Mouse (Mus musculus): Measurements from ENCODE around the gene Krtap3-1. TPM values are rescaled to one million over a fixed set of nuclear protein-coding genes. Genes with fewer than 3 reads are reported as not detected.

The Krtap3-1 gene
- total and polyA plus RNA-seq, 2 experiments from 2014 or later = not detected

- DNase-seq (ENCODE audit: low spot score) = peak; percentile 39
- no peaks in the 10 kb centered on the region for H3K9me3 ChIP-seq (replicated peaks; ENCODE audit: control insufficient read depth, low read length)
- H3K4me2 ChIP-seq (ENCODE audit: low read depth, low read length) = peak overlapping the region; percentile 39
- no peak for ATAC-seq (ENCODE audit: insufficient read depth, low read depth)
- H3K27me3 ChIP-seq (ENCODE audit: control insufficient read depth, insufficient read depth, low read length) = no peaks in the 10 kb centered on the region
- no peak overlapping the region for H3K27ac ChIP-seq (ENCODE audit: low read depth)
- no peak for TF ChIP-seq EP300 (IDR thresholded peaks at IDR 0.05; ENCODE audit: low read depth)
- peak; percentile 86 for TF ChIP-seq CTCF (IDR thresholded peaks at IDR 0.05; ENCODE audit: low read depth)
- no peak overlapping the region for H3K9ac ChIP-seq (replicated peaks; ENCODE audit: low read depth, low read length)
- 2% methylated on average over 7 of the region's 7 CpGs for WGBS
- no peak overlapping the region for H3K4me3 ChIP-seq (ENCODE audit: low read depth, low read length)
- no peaks in the 10 kb centered on the region for H3K36me3 ChIP-seq (replicated peaks; ENCODE audit: control insufficient read depth, insufficient read depth, low read length)
- H3K4me1 ChIP-seq (ENCODE audit: control insufficient read depth, insufficient read depth) = no peaks in the 10 kb centered on the region
Measured at GRCm38 (mm10) chr11:99574106-99574505, 7.7 kb upstream of the Krtap3-1 start.

- Histone ChIP-seq H3K27ac (ENCODE audit: low read depth) (no peak overlapping the region), H3K4me2 (ENCODE audit: low read depth, low read length) (no peak overlapping the region), H3K36me3 (replicated peaks; ENCODE audit: control insufficient read depth, insufficient read depth, low read length) (no peaks in the 10 kb centered on the region), H3K9ac (replicated peaks; ENCODE audit: low read depth, low read length) (no peak overlapping the region), H3K4me1 (ENCODE audit: control insufficient read depth, insufficient read depth) (no peaks in the 10 kb centered on the region), H3K9me3 (replicated peaks; ENCODE audit: control insufficient read depth, low read length) (no peaks in the 10 kb centered on the region), H3K27me3 (ENCODE audit: control insufficient read depth, insufficient read depth, low read length) (no peaks in the 10 kb centered on the region), H3K4me3 (ENCODE audit: low read depth, low read length) (no peak overlapping the region)
- TF ChIP-seq EP300 (IDR thresholded peaks at IDR 0.05; ENCODE audit: low read depth) (no peak), CTCF (IDR thresholded peaks at IDR 0.05; ENCODE audit: low read depth) (no peak)
- DNase-seq (ENCODE audit: low spot score) (no peak), ATAC-seq (ENCODE audit: insufficient read depth, low read depth) (no peak)
- 55% methylated on average over 4 of the region's 4 CpGs for WGBS
Measured at GRCm38 (mm10) chr11:99573164-99573563, 6.7 kb upstream of the Krtap3-1 start.

GRCm38 (mm10) chr11:99562580-99562979, 3.9 kb downstream of the Krtap3-1 start:
- WGBS = 73% methylated on average over 6 of the region's 6 CpGs
- Histone ChIP-seq H3K9me3 (replicated peaks; ENCODE audit: control insufficient read depth, low read length) (no peaks in the 10 kb centered on the region), H3K9ac (replicated peaks; ENCODE audit: low read depth, low read length) (no peak overlapping the region), H3K27me3 (ENCODE audit: control insufficient read depth, insufficient read depth, low read length) (no peaks in the 10 kb centered on the region), H3K27ac (ENCODE audit: low read depth) (no peak overlapping the region), H3K4me2 (ENCODE audit: low read depth, low read length) (no peak overlapping the region), H3K4me3 (ENCODE audit: low read depth, low read length) (no peak overlapping the region), H3K4me1 (ENCODE audit: control insufficient read depth, insufficient read depth) (no peaks in the 10 kb centered on the region), H3K36me3 (replicated peaks; ENCODE audit: control insufficient read depth, insufficient read depth, low read length) (no peaks in the 10 kb centered on the region)
- no peak for TF ChIP-seq CTCF (IDR thresholded peaks at IDR 0.05; ENCODE audit: low read depth)
- no peak for TF ChIP-seq EP300 (IDR thresholded peaks at IDR 0.05; ENCODE audit: low read depth)
- ATAC-seq (ENCODE audit: insufficient read depth, low read depth) (no peak), DNase-seq (ENCODE audit: low spot score) (no peak)

GRCm38 (mm10) chr11:99559366-99559765, 7.1 kb downstream of the Krtap3-1 start, which contains the start of gene Gm11939:
Gene Gm11939, minus strand, starts transcription at chr11:99559466.
- DNase-seq (ENCODE audit: low spot score) (no peak), ATAC-seq (ENCODE audit: insufficient read depth, low read depth) (no peak)
- no peaks in the 10 kb centered on the region for H3K36me3 ChIP-seq (replicated peaks; ENCODE audit: control insufficient read depth, insufficient read depth, low read length)
- H3K27ac ChIP-seq (ENCODE audit: low read depth) = no peak within 1 kb of the TSS
- 82% methylated on average over 9 of the region's 9 CpGs for WGBS
- no peak within 1 kb of the TSS for H3K9ac ChIP-seq (replicated peaks; ENCODE audit: low read depth, low read length)
- H3K9me3 ChIP-seq (replicated peaks; ENCODE audit: control insufficient read depth, low read length) = no peaks in the 10 kb centered on the region
- no peaks in the 10 kb centered on the region for H3K4me1 ChIP-seq (ENCODE audit: control insufficient read depth, insufficient read depth)
- no peak within 1 kb of the TSS for H3K4me3 ChIP-seq (ENCODE audit: low read depth, low read length)
- no peaks in the 10 kb centered on the region for H3K27me3 ChIP-seq (ENCODE audit: control insufficient read depth, insufficient read depth, low read length)
- no peak within 1 kb of the TSS for H3K4me2 ChIP-seq (ENCODE audit: low read depth, low read length)
- TF ChIP-seq EP300 (IDR thresholded peaks at IDR 0.05; ENCODE audit: low read depth) = no peak

- ATAC-seq (ENCODE audit: insufficient read depth, low read depth) (no peak), DNase-seq (ENCODE audit: low spot score) (no peak)
- no peak for TF ChIP-seq EP300 (IDR thresholded peaks at IDR 0.05; ENCODE audit: low read depth)
- TF ChIP-seq CTCF (IDR thresholded peaks at IDR 0.05; ENCODE audit: low read depth) = no peak
- Histone ChIP-seq H3K4me1 (ENCODE audit: control insufficient read depth, insufficient read depth) (no peaks in the 10 kb centered on the region), H3K4me3 (ENCODE audit: low read depth, low read length) (no peak overlapping the region), H3K27ac (ENCODE audit: low read depth) (no peak overlapping the region), H3K27me3 (ENCODE audit: control insufficient read depth, insufficient read depth, low read length) (no peaks in the 10 kb centered on the region), H3K36me3 (replicated peaks; ENCODE audit: control insufficient read depth, insufficient read depth, low read length) (no peaks in the 10 kb centered on the region), H3K9ac (replicated peaks; ENCODE audit: low read depth, low read length) (no peak overlapping the region), H3K9me3 (replicated peaks; ENCODE audit: control insufficient read depth, low read length) (no peaks in the 10 kb centered on the region), H3K4me2 (ENCODE audit: low read depth, low read length) (no peak overlapping the region)
- WGBS = 63% methylated on average over 3 of the region's 3 CpGs
Measured at GRCm38 (mm10) chr11:99557976-99558745, 8.3 kb downstream of the Krtap3-1 start.

- no peak within 1 kb of the TSS for H3K4me3 ChIP-seq (ENCODE audit: low read depth, low read length)
- no peaks in the 10 kb centered on the region for H3K27me3 ChIP-seq (ENCODE audit: control insufficient read depth, insufficient read depth, low read length)
- no peak for DNase-seq (ENCODE audit: low spot score)
- 49% methylated on average over 2 of the region's 2 CpGs for WGBS
- H3K4me2 ChIP-seq (ENCODE audit: low read depth, low read length) = no peak within 1 kb of the TSS
- H3K4me1 ChIP-seq (ENCODE audit: control insufficient read depth, insufficient read depth) = no peaks in the 10 kb centered on the region
- TF ChIP-seq CTCF (IDR thresholded peaks at IDR 0.05; ENCODE audit: low read depth) = no peak
- TF ChIP-seq EP300 (IDR thresholded peaks at IDR 0.05; ENCODE audit: low read depth) = no peak
- H3K36me3 ChIP-seq (replicated peaks; ENCODE audit: control insufficient read depth, insufficient read depth, low read length) = no peaks in the 10 kb centered on the region
- H3K9me3 ChIP-seq (replicated peaks; ENCODE audit: control insufficient read depth, low read length) = no peaks in the 10 kb centered on the region
- no peak for ATAC-seq (ENCODE audit: insufficient read depth, low read depth)
- no peak within 1 kb of the TSS for H3K27ac ChIP-seq (ENCODE audit: low read depth)
- no peak within 1 kb of the TSS for H3K9ac ChIP-seq (replicated peaks; ENCODE audit: low read depth, low read length)
Measured at GRCm38 (mm10) chr11:99556753-99557152, 9.7 kb downstream of the Krtap3-1 start, which contains the start of gene Krtap3-2. Gene Krtap3-2, minus strand, starts transcription at chr11:99556853.

All from heart, postnatal 0 days (tissue).